Mouse (Mus musculus) thymus, postnatal 25 days (tissue): ENCODE results near the gene Ubr2.

ENCODE experiments used
- DNase-seq: peaks from one replicate; pipeline ENCODE4 v3.0.0; 2022

The Ubr2 gene

DNA sequence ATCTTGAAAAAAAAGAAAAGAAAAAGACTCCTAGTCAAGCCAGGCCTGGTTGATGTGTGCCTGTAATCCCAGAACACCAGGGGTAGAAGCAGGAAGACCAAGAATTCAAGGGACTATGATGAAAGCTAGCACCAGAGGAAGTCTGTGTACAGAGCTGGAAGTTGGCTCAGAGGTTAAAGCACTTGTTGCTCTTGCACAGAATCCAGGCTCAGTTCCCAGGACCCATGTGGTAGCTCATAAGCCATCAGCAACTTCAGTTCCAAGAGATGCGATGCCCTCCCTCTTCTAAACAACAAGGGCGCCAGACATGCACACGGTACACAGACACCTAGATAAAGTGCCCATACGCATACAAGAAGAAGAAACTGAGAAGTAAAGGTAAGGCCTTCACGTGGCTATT lies 8.0 kb downstream of the Ubr2 start:
- no peak for DNase-seq

DNA sequence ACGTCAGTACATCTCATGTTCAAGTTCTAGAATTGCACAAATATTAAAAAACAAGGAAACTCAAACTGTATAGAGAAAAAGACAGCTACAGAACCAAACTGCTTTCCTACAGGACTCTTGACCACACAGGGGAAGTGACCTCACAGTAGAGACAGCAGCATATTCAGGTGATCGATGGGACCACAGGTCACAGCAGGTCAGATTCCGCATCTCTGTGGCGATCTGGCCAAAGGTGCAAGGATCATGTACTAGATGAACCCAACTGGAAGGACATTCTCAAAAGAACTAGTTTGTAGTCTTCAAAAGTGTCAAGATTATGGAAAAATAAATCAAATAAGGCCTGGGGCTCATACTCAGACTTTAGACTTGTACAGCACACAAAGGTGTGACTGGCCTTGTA lies 11.5 kb downstream of the Ubr2 start:
- DNase-seq, result no peak

DNA sequence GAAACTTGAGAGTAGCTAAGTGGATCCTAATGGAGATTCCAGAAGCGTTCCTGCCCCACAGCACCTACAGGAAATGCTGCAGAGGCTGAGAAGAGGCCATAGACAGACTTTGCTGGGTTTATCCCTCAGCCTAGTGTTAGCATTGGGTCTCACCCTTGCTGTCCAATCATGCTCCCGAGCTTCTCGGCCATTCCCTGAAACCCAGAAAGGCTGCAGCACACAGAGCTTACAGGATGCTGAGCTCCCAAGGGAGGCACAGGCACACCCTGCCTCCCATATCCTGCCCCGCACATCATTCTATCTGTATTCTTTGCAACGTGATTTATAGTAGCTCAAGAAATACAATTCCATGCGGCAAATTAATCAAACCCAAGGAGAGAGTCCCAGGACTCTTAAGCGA lies 13.9 kb downstream of the Ubr2 start:
- no peak for DNase-seq

DNA sequence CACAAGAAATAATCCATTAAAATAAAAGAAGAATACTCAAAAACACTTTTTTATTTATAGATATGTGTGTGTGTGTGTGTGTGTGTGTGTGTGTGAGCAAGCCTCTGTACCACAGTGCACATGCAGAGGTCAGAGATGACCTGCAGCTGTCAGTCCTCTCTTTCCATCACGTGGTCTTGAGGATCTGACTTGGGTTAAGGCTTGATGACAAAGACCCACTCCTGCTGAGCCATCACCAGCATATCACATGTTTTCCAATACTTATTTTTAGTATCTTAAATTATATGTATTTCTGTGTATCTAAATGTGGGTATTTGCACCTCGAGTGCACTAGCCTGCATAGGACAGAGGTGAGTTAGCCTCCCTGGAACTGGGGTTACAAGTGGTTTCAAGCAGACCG lies 14.7 kb downstream of the Ubr2 start:
- no peak for DNase-seq

DNA sequence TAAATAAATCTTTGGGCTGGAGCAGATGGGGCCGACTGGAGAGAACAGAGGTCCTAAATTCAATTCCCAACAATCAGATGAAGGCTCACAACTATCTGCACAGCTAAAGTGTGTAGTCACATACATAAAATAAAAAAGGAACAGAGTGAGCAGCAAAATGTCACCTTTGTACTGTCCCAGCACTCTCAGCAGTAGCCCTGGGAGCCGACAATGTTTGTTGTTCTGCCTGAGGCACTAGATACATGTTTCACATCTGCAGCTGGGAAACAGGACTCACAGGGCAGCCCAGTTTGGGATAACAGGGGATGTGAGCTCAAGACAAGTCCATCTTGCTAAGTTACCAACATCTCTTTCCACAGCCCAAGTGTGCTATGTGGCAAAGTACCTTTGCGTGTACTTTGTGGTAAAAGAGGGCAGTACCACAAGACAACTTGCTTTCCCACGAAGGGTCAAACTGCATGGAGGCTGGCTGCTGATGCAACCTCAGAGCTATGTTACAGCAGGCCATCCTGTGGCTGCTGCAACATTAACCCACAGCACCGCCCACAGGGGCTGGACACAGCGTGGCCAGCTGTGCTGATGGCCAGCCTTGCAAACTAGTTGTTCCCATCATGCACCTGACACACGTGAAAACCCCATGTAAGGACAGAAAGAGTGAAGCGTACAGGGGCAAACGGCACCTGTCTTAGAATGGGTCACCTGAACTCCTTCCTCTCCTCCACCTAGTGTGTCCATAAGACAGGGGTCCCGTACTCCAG lies 15.5 kb downstream of the Ubr2 start:
- DNase-seq, result no peak

DNA sequence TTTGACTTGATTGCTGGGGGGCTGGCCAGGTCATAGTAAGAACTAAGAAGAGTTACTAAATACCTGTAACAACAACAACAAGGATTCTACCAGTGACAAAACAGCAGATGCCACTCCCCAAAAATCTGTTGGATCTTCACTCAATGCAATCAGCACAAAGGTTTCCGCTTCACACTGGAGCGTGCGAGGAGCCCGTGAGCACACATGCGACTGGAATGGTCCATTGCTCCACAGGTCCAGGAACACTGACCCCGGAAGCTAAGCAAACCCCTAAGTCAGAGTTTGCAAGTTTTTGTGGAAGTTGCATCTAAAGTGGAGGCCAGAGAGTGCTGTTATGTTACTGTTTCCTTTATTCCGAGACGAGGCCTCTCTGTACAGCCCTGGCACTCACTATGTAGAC lies 16.7 kb downstream of the Ubr2 start:
- DNase-seq, result no peak

DNA sequence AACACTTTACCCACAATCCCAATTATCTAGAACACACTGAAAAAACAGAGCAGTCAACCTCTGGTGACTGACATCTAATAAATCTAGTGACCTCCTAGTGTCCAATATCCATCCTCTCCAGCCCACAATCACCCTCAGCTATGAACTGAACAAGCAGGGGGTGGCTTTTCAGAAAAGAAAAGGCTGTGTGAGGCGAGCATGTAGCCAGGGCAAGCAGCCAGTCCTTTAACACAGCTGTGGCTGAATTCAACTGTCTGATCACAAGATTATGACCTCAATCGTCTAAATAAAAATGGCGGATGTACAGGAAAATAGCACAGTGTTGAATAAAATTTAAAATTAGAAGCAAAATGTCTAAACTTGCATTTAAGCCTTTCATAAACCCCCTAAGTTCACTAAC lies 22.7 kb downstream of the Ubr2 start:
- DNase-seq, result no peak

DNA sequence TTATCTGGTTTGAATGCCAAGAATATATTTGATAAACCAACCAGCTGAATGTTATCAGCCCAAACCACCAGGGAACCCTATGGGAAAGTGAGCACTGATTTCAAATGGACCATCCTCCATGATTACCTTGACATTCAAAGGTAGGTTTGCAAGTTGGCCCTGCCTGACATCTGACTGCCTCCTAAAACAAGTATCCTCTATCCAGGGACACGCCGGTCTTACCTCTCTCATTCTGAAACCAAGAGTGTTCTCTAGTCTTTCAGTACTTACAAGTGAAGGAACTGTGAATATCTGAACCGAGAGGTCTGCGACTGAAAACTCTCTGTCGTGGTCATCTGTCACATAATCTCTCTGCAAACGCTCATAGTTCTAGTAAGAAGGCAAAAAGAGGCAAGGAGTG lies 30.3 kb downstream of the Ubr2 start:
- no peak for DNase-seq

DNA sequence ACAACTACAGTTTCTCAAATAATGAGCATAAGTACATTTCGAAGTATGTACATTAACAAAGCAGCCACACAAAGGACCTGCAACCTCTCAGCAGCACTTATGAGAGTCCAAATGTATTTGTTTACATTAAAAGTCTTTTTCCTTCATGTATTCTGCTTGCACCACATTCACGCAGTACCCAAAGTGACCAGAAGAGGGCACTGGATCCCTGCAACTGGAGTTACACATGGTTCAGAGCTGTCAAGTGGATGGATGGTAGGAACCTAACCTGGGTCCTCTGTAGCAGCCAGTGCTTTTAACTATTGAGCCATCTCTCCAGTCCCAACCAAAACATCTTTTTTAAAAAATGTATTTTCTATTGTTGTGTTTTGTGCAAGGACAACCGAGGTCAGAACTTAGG lies 35.2 kb downstream of the Ubr2 start:
- DNase-seq, result peak; percentile 77

DNA sequence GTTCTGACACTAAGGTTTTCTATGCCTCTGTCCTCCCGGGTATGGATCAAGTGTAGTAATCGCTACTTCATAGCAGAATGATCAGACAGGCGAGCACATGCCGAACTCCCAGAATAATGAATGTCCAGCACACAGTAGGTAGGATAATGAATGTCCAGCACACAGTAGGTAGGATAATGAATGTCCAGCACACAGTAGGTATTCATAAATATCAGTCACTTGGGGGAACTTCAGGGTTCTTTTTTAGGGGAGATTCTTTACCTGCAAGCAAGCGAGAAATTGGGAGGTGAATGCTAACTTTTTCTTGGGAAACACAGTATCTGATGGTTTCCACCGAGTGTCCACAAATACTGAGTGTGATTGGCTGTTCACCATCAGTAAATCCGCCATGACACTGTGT lies 37.8 kb downstream of the Ubr2 start:
- no peak for DNase-seq

DNA sequence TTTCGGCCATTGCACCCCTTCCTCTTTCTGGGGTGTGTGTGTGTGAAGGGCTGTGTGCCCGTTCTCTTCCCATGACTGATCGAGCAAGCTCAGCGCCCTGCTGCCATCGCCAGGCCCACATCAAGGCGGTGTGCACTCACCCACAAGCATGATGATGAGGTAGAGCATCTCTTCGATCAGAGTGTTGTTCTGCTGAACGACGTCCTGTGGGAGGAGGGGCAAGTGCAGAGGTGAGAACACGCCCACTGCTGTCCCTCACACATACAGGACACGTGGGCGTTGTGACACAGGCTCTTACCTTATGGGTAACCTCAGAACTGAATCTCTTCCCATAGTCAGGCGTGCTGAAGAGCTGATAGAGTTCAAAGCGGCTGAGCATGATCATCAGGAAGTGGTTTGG lies 43.5 kb downstream of the Ubr2 start:
- peak; percentile 6 for DNase-seq

DNA sequence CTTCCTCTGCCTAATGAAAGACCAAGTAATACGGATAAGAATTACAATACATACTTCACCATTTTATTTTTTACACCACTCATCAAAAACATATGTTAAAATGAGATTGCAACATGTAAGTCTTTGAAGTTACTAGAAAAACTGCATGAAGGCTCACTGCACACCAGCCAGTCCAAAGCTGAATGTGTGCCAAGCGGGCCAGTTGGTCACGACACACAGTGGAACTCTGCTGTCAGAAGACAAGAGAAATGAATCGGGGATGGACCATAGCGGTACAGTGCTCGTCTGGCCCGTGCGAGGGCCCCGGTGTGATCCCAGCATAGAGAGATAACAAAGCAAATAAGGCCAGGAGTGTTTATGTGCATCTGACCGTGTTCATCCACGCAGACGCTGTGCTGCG lies 47.2 kb downstream of the Ubr2 start:
- no peak for DNase-seq

DNA sequence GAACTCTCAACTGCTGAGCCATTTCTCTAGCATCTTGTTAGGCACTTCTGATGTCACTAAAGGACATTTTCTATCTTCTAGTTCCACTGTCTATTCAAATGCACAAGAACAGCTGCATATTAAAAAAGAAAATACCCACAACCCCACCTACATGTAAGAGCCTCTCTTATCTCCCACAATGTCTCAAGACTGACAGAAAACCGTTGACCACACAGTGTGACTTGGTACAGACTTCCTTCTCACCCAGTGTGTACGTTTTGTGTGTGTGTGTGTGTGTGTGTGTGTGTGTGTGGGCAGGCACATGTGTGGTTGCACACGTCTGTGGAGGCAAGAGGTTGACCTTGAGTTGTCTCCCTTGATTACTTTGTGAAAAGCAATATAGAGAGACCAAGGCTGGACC lies 48.2 kb downstream of the Ubr2 start:
- no peak for DNase-seq

DNA sequence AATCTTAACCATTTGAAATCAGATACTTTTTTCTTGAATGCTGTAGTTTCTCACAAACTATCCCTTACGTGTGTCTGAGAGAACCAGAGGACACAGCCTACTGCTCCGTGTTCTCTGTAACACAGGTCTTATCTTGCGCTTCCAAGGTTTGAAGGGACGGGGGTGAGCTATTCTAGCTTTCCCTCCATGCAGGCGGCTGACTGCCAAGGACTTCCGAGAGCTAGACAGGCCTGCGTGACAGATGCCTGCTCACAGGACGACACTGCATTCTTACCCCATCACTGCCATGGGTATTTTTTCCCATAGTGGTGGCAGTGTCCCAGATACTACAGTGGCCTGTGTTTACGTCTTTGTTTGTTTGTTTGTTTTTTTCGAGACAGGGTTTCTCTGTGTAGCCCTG lies 50.1 kb downstream of the Ubr2 start:
- no peak for DNase-seq

DNA sequence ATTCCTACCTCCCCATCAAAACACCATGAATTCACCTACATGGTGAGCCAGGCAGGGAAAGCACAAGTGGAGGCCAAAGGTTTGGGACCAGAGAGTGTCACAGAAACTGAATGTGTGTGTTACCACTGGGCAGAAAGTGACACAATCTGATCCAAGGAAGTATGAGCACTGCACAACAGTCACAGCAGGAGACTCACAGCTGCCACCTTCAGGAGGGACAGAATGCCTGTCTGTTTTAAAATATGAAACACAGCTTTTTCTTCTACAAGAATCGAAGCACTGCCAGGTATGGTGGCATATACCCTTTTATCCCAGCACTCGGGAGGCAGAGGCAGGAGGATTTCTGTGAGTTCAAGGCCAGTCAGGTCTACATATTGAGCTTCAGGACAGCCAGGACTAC lies 52.3 kb downstream of the Ubr2 start:
- no peak for DNase-seq

DNA sequence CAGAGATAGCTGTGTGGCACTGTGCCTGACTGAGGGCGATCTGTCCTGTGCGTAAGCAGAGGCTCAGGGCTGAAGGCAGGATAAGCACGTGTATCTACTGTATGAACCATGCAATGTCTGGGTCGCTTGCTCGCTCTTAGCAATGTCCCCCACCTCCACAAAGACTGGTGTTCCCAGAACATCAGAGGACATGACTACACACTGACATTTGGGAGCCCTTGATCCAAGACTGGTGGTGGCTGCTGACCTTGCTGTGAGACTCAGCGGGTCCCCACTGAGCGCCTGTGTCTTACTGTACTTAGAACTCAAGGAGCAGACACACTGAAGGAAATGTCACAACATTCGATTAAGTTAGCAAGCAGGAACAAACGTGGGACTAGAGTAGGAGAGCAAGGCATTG lies 64.1 kb downstream of the Ubr2 start:
- DNase-seq, result no peak

DNA sequence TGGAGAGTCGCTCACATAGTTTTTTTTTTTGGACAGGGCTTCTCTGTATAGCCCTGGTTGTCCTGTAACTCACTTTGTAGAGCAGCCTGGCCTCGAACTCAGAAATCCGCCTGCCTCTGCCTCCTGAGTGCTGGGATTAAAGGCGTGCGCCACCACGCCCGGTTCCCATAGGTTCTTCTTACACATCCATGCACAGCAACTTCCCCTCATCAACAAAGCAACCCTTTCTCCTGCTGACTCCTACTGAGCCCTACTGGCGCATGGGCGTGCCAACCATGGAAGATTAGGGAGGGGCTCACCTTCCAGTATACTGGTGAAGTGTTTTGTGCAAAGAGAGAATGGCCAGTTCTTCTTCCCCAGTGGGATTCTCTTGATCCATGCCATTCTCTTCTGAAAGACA lies 67.9 kb downstream of the Ubr2 start:
- DNase-seq, result no peak

DNA sequence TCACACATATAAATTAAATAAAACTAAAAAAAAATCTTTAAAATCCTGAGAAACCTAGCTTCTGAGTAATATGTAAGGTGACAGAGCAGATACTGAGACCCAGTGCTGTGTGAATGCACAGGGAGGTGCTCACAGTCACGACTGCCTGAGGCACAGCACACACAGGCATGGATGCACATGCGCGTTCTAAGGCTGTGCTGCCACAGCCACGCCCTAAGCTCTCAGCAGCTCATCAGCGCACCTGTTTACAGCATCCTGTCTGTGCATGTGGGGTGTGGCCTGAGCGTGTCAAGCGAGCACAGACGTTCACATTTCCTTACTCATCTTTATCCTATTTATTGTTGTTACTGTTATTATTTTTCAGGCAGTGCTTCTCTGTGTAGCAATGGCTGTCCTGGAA lies 69.9 kb downstream of the Ubr2 start:
- DNase-seq, result no peak

DNA sequence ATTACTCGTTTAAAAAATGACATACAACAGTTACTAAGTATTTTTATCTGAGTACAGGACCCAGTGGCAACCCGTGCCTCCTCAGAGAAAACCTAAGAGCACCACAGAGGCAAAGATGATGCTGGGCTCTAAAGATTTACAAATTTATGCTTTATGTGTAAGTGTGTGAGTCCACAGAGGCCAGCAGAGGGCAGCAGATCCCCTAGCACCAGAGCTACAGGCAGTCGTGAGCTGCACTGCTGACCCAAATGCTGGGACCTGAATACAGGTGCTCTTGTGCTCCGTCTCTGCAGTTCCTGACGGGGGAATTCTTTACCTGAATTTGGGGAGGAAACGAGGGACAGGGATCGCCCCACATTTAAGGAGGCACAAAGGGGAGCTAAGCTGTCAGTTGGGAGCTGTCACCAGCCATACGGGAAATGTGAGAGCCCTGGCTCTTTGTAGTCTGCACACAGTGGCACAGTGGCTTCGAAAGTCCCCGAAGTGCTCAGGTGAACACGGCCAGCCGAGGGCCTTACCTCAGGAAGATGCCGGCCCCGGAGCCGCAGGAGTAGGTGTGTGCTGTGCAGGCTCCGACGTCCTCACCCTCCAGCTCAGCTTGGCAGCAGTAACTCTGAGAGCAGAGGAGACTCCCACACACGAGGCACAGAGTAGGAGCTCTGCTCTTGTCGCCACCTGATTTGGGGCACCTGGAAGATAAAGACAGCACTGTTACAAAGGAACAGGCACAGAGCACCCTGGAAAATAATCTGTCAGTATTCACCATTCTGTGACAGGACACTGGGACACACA lies 76.6 kb downstream of the Ubr2 start:
- DNase-seq, result peak; percentile 64

DNA sequence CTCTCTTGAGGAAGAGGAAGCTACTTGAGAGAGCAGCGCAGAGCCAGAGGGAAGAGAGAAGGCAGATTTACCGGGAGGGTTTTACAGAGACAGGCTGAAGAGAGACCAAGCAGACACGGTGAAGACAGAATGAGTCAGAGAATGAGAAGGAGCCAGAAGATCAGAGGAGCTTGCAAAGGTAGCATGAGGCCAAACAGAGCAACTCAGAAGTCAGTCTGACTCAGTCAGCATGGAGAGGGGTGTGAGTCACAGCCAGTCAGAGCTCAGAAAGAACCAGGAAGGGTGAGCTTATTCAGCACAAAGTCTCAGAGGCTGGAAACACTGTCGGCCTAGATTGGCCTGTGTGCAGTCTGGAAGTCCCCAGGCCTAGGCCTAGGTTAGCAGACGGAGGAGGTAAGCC lies 77.4 kb downstream of the Ubr2 start:
- DNase-seq, result no peak

DNA sequence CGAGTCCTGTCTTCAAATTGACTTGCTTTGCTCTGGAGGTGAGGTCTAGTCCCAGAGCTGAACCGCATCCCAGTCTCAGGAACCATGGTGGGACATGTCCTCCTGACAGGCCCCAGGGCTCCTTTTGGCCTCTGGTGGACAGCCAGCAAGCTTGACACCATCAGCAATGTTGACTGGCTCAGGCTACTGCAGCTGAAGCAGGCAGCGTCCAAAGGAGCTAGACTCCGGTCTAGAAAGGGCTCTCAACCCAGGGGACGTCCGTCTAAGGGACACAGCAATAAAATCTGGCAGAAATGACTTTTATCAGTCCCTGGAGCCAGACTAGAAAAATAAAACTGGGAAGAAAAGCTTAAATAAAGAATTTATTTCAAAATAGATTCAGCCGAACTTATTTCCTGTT lies 80.5 kb downstream of the Ubr2 start:
- DNase-seq, result no peak

DNA sequence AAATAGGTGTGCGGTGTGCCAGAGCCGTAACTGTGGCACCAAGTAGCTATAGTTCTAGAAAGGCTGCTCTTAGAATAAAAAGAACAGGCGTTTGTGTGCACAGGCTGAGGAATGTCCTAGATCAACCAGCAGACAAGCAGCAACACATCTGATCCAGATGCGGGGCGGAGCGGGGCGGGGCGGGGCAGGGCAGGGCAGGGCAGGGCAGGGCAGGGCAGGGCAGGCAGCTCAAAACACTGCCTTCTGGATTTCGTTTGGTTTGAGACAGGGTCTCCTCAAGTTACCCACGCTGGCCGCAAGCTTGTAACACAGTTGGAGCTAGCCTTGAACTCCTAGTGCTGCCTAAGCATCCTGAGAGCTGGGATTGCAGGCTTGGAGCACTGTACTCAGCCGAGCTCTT lies 81.1 kb downstream of the Ubr2 start:
- no peak for DNase-seq

DNA sequence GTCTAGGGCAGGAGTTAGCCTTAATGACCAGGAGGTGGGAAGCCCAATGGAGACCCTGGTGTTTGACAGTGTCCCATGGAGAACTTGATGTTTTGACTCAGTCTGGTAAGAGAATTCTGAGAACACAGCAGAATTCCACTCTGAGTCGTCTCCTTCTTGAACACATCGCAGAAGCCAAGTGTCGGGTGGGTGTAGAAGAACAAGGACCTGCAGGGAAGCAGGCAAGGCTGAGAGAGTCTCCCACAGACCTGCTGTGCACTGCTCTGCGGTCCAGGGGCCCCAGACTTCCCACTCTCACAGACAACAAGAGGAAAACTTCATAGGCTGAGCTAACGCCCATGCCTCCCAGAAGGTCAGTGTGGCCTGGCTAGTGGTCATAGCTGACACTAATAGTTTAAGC lies 82.6 kb downstream of the Ubr2 start:
- DNase-seq, result no peak

DNA sequence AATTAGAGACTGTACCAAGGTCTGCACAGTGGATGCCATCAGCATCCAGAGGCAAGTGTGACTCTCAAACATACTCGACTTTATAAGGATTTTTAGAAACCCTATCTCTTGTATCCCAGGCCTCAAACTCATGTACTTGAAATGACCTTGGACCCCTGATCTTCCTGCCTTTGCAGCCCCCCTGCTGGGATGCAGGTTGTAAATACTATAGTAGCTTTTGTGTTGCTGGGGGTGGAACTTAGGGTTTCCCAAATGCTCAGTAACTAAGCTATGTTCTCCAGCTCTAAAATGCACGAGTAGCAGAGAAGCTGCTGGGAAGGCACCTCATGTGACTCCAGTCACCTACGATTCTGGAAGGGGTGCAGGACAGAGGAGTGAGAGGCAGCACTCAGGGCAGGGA lies 83.4 kb downstream of the Ubr2 start:
- DNase-seq, result no peak

DNA sequence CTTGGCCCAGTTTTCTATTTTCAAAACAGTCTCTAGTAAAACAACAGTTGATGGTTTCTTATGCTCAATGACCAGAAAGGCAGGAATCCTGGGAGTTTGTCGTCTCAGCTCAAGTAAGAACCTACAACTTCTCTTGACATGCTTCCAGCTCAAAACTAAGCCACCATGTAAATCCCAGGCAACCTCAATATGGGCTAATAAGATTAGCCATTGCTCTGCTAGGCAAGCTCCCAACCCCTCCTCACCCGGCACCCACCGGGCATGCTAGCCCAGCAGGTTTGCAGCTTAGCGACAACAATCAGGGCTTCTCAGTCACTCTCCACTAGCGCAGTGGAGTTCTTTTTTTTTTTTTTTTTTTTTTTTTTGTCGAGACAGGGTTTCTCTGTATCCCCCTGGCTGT lies 84.2 kb downstream of the Ubr2 start:
- DNase-seq, result no peak
